Mouse (Mus musculus) layer of hippocampus, adult 2 months (tissue): ENCODE results near the gene Brwd1. TPM values are rescaled to one million over a fixed set of nuclear protein-coding genes. Genes with fewer than 3 reads are reported as not detected.
A peak's percentile ranks its signal among the peaks of the same experiment; 100 is the strongest.

Experiments used
- DNase-seq, 2 experiments: peaks; one replicate each; pipeline ENCODE4 v3.0.0; 2022; ENCODE audit warnings: low spot score in 2 of 2
- H3K27ac ChIP-seq: fragments of 200-600 bp; 2 replicates; pipeline ENCODE4 v1.8.1; 2022
- H3K4me3 ChIP-seq: fragments of 200-600 bp; 2 replicates; pipeline ENCODE4 v1.8.1; 2022; ENCODE audit warnings: mild to moderate bottlenecking
- CTCF ChIP-seq: fragments of 200-600 bp; conservative IDR thresholded peaks from 2 replicates; pipeline ENCODE4 v1.8.1; 2022; ENCODE audit warnings: antibody characterized with exemption, mild to moderate bottlenecking, moderate library complexity
- microRNA-seq, 2 experiments: library from miRNA; unstranded; fragments of <30 nt; microRNA quantifications; one replicate each; pipeline ENCODE4 v1.2.0; 2021
- total RNA-seq, 2 experiments: library from RNA; stranded (reverse); gene quantifications; 2 replicates each; pipeline ENCODE4 v1.2.3; 2021

The Brwd1 gene
- total RNA-seq, 2 experiments from 2014 or later = 141 to 150 TPM

DNA sequence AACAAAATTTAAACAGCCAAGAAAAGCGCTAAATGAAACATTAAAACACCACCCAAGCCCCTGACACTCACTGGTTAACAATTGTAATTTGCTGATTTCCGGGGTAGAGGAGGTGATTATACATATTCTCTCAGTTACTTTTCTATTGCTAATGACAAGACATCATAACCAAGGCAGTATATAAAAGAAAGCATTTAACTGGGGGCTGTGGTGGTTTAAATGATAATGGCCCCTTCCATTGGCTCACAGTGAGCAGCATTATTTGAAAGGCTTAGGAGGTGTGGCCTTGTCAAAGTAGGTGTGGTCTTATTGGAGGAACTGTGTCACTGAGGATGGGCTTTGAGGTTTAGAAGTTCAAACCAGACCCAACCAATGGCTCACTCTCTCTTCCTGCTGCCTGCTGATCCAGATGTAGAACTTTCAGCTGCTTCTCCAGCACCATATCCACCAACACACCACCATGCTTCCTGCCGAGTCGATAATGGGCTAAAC, 129.1 kb downstream of the Brwd1 start:
- no peak for DNase-seq
- Histone ChIP-seq H3K4me3 (no peak overlapping the region), H3K27ac (no peak overlapping the region)
- TF ChIP-seq CTCF = no peak

DNA sequence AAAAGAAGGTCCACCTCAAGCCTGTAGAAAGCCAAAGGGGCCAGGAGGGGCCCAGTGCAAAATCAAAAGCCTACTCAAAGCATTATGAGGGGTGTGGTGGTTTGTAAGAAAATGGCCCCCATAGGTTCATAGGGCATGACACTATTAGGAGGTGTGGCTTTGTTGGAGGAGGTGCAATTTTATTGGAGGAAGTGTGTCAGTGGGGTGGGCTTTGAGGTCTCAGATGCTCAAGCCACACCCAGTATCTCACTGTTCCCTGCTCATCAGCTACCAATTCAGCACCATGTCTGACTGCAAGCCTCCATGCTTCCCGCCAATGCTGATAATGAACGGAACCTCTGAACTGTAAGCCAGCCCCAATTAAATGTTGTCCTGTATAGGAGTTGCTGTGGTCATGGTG, 130.9 kb downstream of the Brwd1 start:
- no peak for TF ChIP-seq CTCF
- Histone ChIP-seq H3K4me3 (no peak overlapping the region), H3K27ac (no peak overlapping the region)
- no peak for DNase-seq

DNA sequence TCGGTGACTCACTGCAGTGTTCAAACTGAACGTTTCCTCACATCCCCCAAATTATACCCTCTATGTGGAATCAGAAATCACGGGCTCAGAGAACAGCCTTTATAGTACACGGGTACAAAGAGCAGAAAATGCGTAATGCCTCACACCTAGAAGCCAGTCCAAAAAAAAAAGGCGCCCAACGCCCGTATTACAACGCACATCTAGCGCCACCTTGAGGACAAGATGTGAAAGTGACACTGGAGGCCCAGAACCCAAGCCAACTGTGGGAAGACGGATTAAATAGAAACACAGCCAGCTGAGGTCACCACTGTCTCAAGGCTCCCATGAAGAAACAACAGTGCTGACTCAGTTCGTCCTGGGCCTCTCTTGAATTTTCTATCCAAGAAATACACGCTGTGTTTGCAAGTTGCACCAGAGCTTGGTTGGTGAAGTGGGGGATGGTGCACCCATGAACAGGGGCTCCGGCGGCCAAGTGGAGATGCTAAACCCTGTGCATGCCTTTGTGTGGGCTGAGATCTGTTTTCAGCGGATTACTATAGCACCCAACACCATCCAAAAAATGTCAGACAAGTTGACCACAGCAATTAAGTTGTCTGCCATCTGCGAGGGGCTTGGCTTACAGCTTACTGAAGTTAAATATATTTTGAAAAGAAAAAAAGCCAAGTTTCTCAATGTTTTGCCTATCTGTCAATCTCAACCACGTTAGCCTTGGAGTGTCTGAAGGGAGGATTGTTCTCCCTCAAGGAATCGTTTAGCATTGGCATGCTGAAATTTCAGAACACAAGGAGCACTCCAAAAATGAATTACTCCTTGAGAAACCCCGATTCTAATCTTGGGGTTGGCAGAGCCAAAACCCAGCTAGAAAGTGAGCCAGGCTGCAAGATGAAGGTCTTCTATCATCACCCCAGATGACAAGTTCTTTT, 136.7 kb downstream of the Brwd1 start:
- peak; percentile 99 for TF ChIP-seq CTCF
- DNase-seq = peak; percentile 65 to 72
- H3K4me3 ChIP-seq = no peak overlapping the region
- no peak overlapping the region for H3K27ac ChIP-seq

DNA sequence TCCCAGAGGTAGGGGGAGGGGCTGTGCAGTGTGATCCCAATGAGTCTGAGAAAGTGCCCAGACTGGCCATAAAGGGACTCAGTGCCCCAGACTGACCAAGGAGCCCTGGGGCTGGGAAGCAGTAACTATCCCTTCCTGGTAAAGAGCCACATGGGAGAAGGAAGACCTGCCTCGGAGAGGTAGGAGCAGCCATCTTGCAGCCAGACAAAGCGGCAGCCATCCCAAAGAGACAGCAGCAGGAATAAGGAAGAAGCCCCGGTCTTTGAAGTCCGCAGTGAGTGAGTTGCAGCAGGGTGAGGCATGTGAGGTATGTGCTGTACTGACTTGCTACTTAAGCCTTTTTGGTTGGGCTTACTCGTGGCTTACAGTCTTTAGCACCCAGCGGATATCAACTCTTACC, 139.1 kb downstream of the Brwd1 start:
- no peak for DNase-seq
- H3K4me3 ChIP-seq = no peak overlapping the region
- no peak overlapping the region for H3K27ac ChIP-seq
- no peak for TF ChIP-seq CTCF

Small RNAs within 50 kb of the gene (microRNA-seq; reads per million reads assigned to microRNA genes)
- gene Gm27833 = 0 reads per million in 2 experiments

Other genes starting within 250 kb of the Brwd1 start
- 10 to 100 TPM; 13.7 to 15.6 TPM for gene Psmg1, start 91.6 kb downstream of the Brwd1 start, total RNA-seq
- gene Hmgn1, start 45.2 kb upstream of the Brwd1 start, total RNA-seq = 10 to 100 TPM; 68.5 to 73.7 TPM
- gene Wrb, start 62.9 kb upstream of the Brwd1 start, total RNA-seq = 10 to 100 TPM; 66.8 to 69.8 TPM
- 1 to 10 TPM; 2.4 to 2.7 TPM for gene Lca5l, start 109.7 kb upstream of the Brwd1 start, total RNA-seq
- gene Sh3bgr, start 117.9 kb upstream of the Brwd1 start, total RNA-seq = 1 to 10 TPM; 2.1 to 3.3 TPM
- 10 to 100 TPM; 54.5 to 57.4 TPM for gene B3galt5, start 153.3 kb upstream of the Brwd1 start, total RNA-seq